Mouse (Mus musculus): ENCODE results near the gene Cltb. TPM values are rescaled to one million over a fixed set of nuclear protein-coding genes. Genes with fewer than 3 reads are reported as not detected.

Cltb gene
- polyA plus RNA-seq, 1 experiment, result 32.3 TPM

GRCm38 (mm10) chr13:54596107-54596690, 14.9 kb downstream of the Cltb start:
- Histone ChIP-seq H3K79me3 (ENCODE audit: low read depth) (no peaks in the 10 kb centered on the region), H3K79me2 (ENCODE audit: control insufficient read depth, insufficient read depth) (peaks cover 22% of the 10 kb centered on the region), H3K4me3 (ENCODE audit: insufficient read depth, poor library complexity, severe bottlenecking) (no peak overlapping the region), H3K27me3 (ENCODE audit: control insufficient read depth, insufficient read depth, insufficient read length) (no peaks in the 10 kb centered on the region), H3ac (ENCODE audit: control insufficient read depth, insufficient read length, low read depth) (no peak overlapping the region), H3K36me3 (ENCODE audit: control insufficient read depth, insufficient read depth) (no peaks in the 10 kb centered on the region)
- no peak for TF ChIP-seq CEBPB (IDR thresholded peaks at IDR 0.05; ENCODE audit: low read depth)
- no peak for TF ChIP-seq CTCF (IDR thresholded peaks at IDR 0.05; ENCODE audit: control insufficient read depth, insufficient read depth, insufficient read length)
- no peak for TF ChIP-seq MYOG (IDR thresholded peaks at IDR 0.05; ENCODE audit: control insufficient read depth, extremely low read depth, insufficient read length)
- TF ChIP-seq USF1 (IDR thresholded peaks at IDR 0.05; ENCODE audit: low read depth), result no peak
- no peak for TF ChIP-seq MYOD1 (IDR thresholded peaks at IDR 0.05; ENCODE audit: control insufficient read depth, insufficient read length, low read depth)
- TF ChIP-seq FOSL1 (IDR thresholded peaks at IDR 0.05; ENCODE audit: insufficient read depth, low read length, poor library complexity, severe bottlenecking), result no peak
- TF ChIP-seq MAX (IDR thresholded peaks at IDR 0.05), result no peak

- Histone ChIP-seq H3K27me3 (ENCODE audit: control insufficient read depth, insufficient read depth, insufficient read length) (no peaks in the 10 kb centered on the region), H3ac (ENCODE audit: control insufficient read depth, insufficient read length, low read depth) (no peak overlapping the region), H3K4me3 (ENCODE audit: insufficient read depth, poor library complexity, severe bottlenecking) (no peak overlapping the region), H3K79me3 (ENCODE audit: low read depth) (peaks cover 18% of the 10 kb centered on the region), H3K79me2 (ENCODE audit: control insufficient read depth, insufficient read depth) (peaks cover 46% of the 10 kb centered on the region), H3K36me3 (ENCODE audit: control insufficient read depth, insufficient read depth) (peaks cover 2% of the 10 kb centered on the region)
- no peak for TF ChIP-seq MYOD1 (IDR thresholded peaks at IDR 0.05; ENCODE audit: control insufficient read depth, insufficient read length, low read depth)
- no peak for TF ChIP-seq FOSL1 (IDR thresholded peaks at IDR 0.05; ENCODE audit: insufficient read depth, low read length, poor library complexity, severe bottlenecking)
- no peak for TF ChIP-seq CEBPB (IDR thresholded peaks at IDR 0.05; ENCODE audit: low read depth)
- no peak for TF ChIP-seq CTCF (IDR thresholded peaks at IDR 0.05; ENCODE audit: control insufficient read depth, insufficient read depth, insufficient read length)
- TF ChIP-seq MAX (IDR thresholded peaks at IDR 0.05), result no peak
- no peak for TF ChIP-seq USF1 (IDR thresholded peaks at IDR 0.05; ENCODE audit: low read depth)
- no peak for TF ChIP-seq MYOG (IDR thresholded peaks at IDR 0.05; ENCODE audit: control insufficient read depth, extremely low read depth, insufficient read length)
Measured at GRCm38 (mm10) chr13:54593617-54594016, 17.5 kb downstream of the Cltb start.

- no peaks in the 10 kb centered on the region for H3K27me3 ChIP-seq (ENCODE audit: control insufficient read depth, insufficient read depth, insufficient read length)
Measured at GRCm38 (mm10) chr13:54591776-54592356, 19.3 kb downstream of the Cltb start.

GRCm38 (mm10) chr13:54589996-54590951, 20.9 kb downstream of the Cltb start, which contains the start of the genes Nop16 and Higd2a:
TSS of gene Nop16 (minus strand) at chr13:54590090.
TSS of gene Higd2a (plus strand) at chr13:54590207.
- TF ChIP-seq CEBPB (IDR thresholded peaks at IDR 0.05; ENCODE audit: low read depth) (peak; percentile 16), CTCF (IDR thresholded peaks at IDR 0.05; ENCODE audit: control insufficient read depth, insufficient read depth, insufficient read length) (no peak), MAX (IDR thresholded peaks at IDR 0.05) (peak; percentile 90)
- H3K4me3 ChIP-seq (ENCODE audit: insufficient read depth, poor library complexity, severe bottlenecking), result peak within 1 kb of the TSS; percentile 79

More at GRCm38 (mm10) chr13:54591776-54592356, 19.3 kb downstream of the Cltb start:
- H3K36me3 ChIP-seq (ENCODE audit: control insufficient read depth, insufficient read depth), result peaks cover 19% of the 10 kb centered on the region
- H3K4me3 ChIP-seq (ENCODE audit: insufficient read depth, poor library complexity, severe bottlenecking), result no peak overlapping the region
- H3ac ChIP-seq (ENCODE audit: control insufficient read depth, insufficient read length, low read depth), result no peak overlapping the region
- peaks cover 64% of the 10 kb centered on the region for H3K79me2 ChIP-seq (ENCODE audit: control insufficient read depth, insufficient read depth)
- TF ChIP-seq MYOG (IDR thresholded peaks at IDR 0.05; ENCODE audit: control insufficient read depth, extremely low read depth, insufficient read length) (no peak), CEBPB (IDR thresholded peaks at IDR 0.05; ENCODE audit: low read depth) (no peak), MYOD1 (IDR thresholded peaks at IDR 0.05; ENCODE audit: control insufficient read depth, insufficient read length, low read depth) (no peak), CTCF (IDR thresholded peaks at IDR 0.05; ENCODE audit: control insufficient read depth, insufficient read depth, insufficient read length) (no peak), USF1 (IDR thresholded peaks at IDR 0.05; ENCODE audit: low read depth) (no peak), MAX (IDR thresholded peaks at IDR 0.05) (no peak), FOSL1 (IDR thresholded peaks at IDR 0.05; ENCODE audit: insufficient read depth, low read length, poor library complexity, severe bottlenecking) (no peak)
- peaks cover 21% of the 10 kb centered on the region for H3K79me3 ChIP-seq (ENCODE audit: low read depth)

GRCm38 (mm10) chr13:54589414-54589995, 21.6 kb downstream of the Cltb start:
- no peaks in the 10 kb centered on the region for H3K27me3 ChIP-seq (ENCODE audit: control insufficient read depth, insufficient read depth, insufficient read length)
- H3K79me3 ChIP-seq (ENCODE audit: low read depth), result peaks cover 21% of the 10 kb centered on the region
- H3K4me3 ChIP-seq (ENCODE audit: insufficient read depth, poor library complexity, severe bottlenecking), result peak overlapping the region; percentile 79
- TF ChIP-seq CEBPB (IDR thresholded peaks at IDR 0.05; ENCODE audit: low read depth) (no peak), CTCF (IDR thresholded peaks at IDR 0.05; ENCODE audit: control insufficient read depth, insufficient read depth, insufficient read length) (no peak), MYOG (IDR thresholded peaks at IDR 0.05; ENCODE audit: control insufficient read depth, extremely low read depth, insufficient read length) (no peak), FOSL1 (IDR thresholded peaks at IDR 0.05; ENCODE audit: insufficient read depth, low read length, poor library complexity, severe bottlenecking) (no peak)
- H3K79me2 ChIP-seq (ENCODE audit: control insufficient read depth, insufficient read depth), result peaks cover 72% of the 10 kb centered on the region
- H3K36me3 ChIP-seq (ENCODE audit: control insufficient read depth, insufficient read depth), result peaks cover 42% of the 10 kb centered on the region
- H3ac ChIP-seq (ENCODE audit: control insufficient read depth, insufficient read length, low read depth), result peak overlapping the region; percentile 74

More at GRCm38 (mm10) chr13:54589996-54590951, 20.9 kb downstream of the Cltb start, which contains the start of the genes Nop16 and Higd2a:
- Histone ChIP-seq H3K27me3 (ENCODE audit: control insufficient read depth, insufficient read depth, insufficient read length) (no peaks in the 10 kb centered on the region), H3K36me3 (ENCODE audit: control insufficient read depth, insufficient read depth) (peaks cover 35% of the 10 kb centered on the region), H3K79me2 (ENCODE audit: control insufficient read depth, insufficient read depth) (peaks cover 72% of the 10 kb centered on the region), H3K79me3 (ENCODE audit: low read depth) (peaks cover 21% of the 10 kb centered on the region), H3ac (ENCODE audit: control insufficient read depth, insufficient read length, low read depth) (peak within 1 kb of the TSS; percentile 100)
